Mouse (Mus musculus): ENCODE results near the gene Sprr2a3. TPM values are rescaled to one million over a fixed set of nuclear protein-coding genes. Genes with fewer than 3 reads are reported as not detected.
"Not testable (repeated sequence)": the region's sequence is repeated elsewhere in the genome, so short reads cannot be mapped to it uniquely, and the experiment has no call there.

Gene Sprr2a3
- not detected for total RNA-seq (2022)

DNA sequence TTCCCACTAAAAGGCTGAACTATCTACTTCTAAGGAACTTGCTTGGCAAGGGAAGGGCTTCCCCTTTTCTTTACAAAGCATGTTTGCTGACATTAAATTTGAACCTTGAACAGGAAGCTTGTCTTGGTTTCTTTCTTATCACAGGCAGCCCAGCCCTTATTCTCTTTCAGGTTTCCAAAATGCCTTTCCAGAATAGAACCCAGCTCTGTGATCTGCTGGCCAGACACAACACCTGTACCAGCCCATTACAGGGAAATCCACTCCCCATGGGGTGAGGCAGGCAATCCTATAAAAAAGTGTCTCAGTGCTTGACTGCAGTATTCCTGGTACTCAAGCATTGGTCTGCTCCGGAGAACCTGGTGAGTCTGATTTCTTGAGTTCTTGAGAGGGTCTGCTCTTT lies at the start of gene Sprr2a3:
Gene Sprr2a3 (plus strand): TSS at position 317 of the 400 bp plus-strand sequence.
- DNase-seq (ENCODE audit: low spot score in 2 of 2) = not testable (repeated sequence)

DNA sequence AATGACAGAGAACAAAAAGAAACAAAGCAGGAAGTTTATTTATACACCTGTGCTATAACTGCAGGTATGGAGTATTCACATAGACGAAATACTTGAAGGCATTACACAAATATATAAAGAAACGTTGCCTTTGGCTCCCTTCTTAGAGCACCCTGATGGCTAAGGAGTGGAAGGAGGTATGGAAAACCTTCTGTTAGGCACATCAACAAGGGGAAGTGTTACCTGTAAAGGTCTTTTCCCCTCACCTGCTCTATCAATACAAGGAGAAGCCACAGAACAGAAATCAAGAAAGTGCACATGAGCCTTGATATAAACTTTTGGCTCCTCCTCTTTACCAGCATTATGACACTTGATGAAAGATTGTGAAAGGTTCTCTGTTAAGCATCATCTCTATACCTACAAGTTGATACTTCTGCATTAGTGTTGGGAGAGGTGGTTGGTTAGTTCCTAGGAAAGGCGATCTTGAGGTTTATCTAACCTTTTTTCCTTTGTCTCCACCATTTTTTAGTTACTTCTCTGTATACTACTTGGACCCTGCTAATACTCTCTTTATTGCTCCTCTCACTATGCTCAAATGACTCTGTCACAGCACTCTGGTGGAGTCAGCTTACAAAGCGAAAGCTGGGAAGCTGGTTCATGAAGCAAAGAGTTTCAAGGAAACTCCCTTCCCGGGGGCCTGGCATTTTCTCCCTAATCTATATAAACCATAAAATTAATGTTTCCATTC lies 48.6 kb upstream of the Sprr2a3 start:
- not testable (repeated sequence) for DNase-seq (ENCODE audit: low spot score in 2 of 2)

DNA sequence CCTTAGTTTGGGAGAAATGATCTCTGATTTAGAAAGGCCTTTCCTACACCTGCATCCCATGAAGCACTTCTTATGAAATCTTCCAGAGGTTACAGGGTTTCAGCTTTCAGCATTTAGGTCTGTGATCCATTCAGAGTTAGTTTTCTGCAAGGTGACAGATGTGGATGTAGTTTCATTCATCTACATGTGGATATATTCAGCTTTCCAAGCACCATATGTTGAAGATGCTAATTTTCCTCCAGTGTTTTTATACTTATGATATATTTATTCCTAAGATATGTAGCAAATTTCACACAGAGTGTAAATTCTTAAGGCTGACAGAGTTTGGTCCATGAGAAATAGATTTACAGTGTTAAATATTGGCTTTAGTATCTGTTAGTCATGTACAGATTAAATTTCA lies 46.5 kb upstream of the Sprr2a3 start:
- not testable (repeated sequence) for DNase-seq (ENCODE audit: low spot score in 2 of 2)

DNA sequence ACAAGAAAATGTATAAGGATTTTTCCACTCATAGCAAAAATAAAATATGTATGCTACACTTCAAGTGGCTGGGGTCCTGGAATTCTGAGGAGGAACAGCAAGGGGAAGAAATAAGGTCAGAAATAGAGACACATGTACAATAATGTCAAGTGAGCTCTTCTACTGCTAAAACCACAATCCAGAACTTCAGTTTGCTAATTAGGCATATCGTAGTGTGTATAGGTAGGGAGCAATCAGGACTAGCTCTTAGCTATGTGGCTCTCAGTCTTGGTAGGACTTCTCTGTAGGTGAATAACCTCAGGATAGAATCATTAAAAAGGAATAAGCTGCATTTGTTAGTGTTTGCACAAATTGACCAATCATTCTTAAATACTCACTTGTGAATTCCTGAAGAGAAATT lies 46.0 kb upstream of the Sprr2a3 start:
- DNase-seq (ENCODE audit: low spot score in 2 of 2) = not testable (repeated sequence)

DNA sequence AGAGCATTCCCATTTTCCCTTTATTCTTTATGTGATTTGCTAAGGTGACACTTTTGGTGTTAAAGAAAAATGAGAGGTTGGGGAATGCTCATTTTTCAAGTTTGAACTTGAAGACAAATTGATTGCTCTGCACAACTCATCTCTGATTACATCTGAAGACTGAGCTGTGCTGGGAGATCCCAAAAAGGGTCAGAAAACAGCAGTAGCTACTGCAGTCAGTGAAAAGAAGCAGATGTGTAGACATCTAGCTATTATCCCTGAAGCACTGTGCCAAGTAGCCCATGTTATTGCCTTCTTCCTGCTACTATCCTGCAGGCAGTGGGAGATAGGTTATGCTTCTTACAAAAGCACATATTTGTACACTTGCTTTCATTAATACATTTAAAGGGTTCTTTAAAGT lies 40.4 kb upstream of the Sprr2a3 start:
- not testable (repeated sequence) for DNase-seq (ENCODE audit: low spot score in 2 of 2)

DNA sequence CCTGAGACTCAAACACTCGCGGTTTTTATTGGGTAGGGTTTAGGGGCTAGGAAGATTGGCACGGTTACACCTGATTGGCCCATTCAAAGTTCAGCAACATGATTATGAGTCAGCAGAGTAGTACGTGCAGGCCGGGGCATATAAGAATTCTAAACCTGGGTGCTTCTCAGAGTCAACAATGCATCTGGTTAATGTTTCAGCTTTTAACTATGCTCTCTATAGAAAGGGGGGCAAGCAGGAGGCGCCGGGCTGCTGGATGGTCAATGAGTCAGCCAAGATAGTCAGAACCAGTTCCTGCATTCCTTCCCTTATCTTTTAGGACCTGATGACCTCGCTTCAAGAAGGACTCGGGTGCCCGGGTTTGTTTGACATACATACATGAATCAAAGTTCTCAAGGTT lies 39.0 kb upstream of the Sprr2a3 start:
- DNase-seq (ENCODE audit: low spot score in 2 of 2) = not testable (repeated sequence)

DNA sequence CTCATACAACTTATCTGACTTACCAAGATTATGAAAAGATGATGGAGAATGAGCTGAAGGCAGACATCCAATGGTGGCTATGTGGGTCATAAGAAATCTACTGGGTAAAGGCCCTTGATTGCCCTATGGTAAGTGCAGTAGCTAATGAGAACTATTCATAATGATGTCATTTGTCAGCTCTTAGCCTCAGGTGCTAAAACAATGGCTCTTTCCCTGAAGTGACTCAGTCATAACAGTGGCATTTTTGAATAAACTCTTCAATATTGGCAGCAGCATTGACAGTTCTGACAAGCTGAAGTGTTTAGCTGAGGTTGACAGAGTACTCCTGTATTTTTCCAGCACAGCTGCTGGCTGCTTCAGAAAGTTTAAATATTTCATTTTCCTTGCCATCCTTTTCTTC lies 36.7 kb upstream of the Sprr2a3 start:
- DNase-seq (ENCODE audit: low spot score in 2 of 2) = not testable (repeated sequence)

DNA sequence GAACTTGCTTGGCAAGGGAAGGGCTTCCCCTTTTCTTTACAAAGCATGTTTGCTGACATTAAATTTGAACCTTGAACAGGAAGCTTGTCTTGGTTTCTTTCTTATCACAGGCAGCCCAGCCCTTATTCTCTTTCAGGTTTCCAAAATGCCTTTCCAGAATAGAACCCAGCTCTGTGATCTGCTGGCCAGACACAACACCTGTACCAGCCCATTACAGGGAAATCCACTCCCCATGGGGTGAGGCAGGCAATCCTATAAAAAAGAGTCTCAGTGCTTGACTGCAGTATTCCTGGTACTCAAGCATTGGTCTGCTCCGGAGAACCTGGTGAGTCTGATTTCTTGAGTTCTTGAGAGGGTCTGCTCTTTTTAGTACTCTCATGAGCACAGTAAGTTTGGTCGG lies 34.8 kb upstream of the Sprr2a3 start:
- DNase-seq (ENCODE audit: low spot score in 2 of 2) = not testable (repeated sequence)

DNA sequence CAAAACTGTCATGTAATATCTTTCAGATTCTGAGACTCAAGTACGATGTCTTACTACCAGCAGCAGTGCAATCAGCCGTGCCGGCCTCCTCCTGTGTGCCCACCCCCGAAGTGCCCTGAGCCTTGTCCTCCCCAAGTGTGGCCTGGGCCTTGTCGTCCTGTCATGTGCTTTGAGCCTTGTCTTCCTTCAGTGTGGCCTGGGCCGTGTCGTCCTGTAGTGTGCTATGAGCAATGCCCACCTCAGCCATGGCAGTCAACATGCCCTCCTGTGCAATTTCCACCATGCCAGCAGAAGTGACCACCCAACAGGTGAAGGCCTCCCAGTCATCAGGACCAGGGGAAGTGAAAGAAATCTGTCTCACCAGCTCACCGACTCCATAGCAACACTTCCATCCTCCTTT lies 31.4 kb upstream of the Sprr2a3 start:
- DNase-seq (ENCODE audit: low spot score in 2 of 2) = not testable (repeated sequence)

DNA sequence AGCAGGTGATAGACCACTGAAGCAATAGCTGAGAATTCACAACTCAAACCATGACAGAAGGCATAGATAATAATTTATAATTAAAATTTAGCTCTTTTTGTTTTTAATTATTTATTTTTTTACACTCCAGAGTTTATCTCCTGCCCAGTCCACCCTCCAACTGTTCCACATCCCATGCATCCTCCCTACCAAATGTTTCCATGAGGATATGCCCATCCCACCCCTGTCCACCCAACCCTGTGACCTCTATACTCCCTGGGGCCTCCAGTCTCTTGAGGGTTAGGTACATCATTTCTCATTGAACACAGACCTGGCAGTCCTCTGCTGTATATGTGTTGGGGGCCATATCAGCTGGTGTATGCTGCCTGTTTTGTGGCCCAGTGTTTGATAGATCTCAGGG lies 26.7 kb upstream of the Sprr2a3 start:
- DNase-seq (ENCODE audit: low spot score in 2 of 2) = not testable (repeated sequence)

DNA sequence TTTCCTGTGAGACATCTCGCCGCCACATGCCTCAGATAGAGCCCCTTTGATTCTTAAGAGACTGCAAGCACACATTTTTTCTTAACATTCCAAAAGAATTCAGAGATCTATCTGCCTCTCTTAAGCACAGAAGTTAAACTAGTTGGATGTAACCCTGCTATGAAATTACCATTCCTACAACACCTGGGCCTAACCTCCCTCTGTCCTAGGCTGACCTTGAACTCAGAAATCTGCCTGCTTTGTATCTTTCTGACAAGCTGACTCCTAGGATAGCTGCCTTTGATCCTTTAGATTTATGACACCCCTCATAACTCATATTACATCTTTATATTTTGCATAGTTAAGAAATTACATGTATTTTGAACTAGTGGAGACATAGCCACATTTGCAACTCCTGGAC lies 21.8 kb upstream of the Sprr2a3 start:
- DNase-seq (ENCODE audit: low spot score in 2 of 2) = not testable (repeated sequence)

DNA sequence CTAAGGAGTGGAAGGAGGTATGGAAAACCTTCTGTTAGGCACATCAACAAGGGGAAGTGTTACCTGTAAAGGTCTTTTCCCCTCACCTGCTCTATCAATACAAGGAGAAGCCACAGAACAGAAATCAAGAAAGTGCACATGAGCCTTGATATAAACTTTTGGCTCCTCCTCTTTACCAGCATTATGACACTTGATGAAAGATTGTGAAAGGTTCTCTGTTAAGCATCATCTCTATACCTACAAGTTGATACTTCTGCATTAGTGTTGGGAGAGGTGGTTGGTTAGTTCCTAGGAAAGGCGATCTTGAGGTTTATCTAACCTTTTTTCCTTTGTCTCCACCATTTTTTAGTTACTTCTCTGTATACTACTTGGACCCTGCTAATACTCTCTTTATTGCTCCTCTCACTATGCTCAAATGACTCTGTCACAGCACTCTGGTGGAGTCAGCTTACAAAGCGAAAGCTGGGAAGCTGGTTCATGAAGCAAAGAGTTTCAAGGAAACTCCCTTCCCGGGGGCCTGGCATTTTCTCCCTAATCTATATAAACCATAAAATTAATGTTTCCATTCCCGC lies 13.7 kb upstream of the Sprr2a3 start:
- not testable (repeated sequence) for DNase-seq (ENCODE audit: low spot score in 2 of 2)

DNA sequence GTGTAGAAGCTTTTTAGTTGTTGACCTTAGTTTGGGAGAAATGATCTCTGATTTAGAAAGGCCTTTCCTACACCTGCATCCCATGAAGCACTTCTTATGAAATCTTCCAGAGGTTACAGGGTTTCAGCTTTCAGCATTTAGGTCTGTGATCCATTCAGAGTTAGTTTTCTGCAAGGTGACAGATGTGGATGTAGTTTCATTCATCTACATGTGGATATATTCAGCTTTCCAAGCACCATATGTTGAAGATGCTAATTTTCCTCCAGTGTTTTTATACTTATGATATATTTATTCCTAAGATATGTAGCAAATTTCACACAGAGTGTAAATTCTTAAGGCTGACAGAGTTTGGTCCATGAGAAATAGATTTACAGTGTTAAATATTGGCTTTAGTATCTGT lies 11.7 kb upstream of the Sprr2a3 start:
- DNase-seq (ENCODE audit: low spot score in 2 of 2) = not testable (repeated sequence)

DNA sequence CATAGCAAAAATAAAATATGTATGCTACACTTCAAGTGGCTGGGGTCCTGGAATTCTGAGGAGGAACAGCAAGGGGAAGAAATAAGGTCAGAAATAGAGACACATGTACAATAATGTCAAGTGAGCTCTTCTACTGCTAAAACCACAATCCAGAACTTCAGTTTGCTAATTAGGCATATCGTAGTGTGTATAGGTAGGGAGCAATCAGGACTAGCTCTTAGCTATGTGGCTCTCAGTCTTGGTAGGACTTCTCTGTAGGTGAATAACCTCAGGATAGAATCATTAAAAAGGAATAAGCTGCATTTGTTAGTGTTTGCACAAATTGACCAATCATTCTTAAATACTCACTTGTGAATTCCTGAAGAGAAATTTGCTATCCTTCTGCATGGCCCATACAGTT lies 11.2 kb upstream of the Sprr2a3 start:
- DNase-seq (ENCODE audit: low spot score in 2 of 2) = not testable (repeated sequence)

DNA sequence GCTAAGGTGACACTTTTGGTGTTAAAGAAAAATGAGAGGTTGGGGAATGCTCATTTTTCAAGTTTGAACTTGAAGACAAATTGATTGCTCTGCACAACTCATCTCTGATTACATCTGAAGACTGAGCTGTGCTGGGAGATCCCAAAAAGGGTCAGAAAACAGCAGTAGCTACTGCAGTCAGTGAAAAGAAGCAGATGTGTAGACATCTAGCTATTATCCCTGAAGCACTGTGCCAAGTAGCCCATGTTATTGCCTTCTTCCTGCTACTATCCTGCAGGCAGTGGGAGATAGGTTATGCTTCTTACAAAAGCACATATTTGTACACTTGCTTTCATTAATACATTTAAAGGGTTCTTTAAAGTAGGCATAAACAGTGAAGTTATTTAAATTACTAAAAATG lies 5.6 kb upstream of the Sprr2a3 start:
- DNase-seq (ENCODE audit: low spot score in 2 of 2) = not testable (repeated sequence)

DNA sequence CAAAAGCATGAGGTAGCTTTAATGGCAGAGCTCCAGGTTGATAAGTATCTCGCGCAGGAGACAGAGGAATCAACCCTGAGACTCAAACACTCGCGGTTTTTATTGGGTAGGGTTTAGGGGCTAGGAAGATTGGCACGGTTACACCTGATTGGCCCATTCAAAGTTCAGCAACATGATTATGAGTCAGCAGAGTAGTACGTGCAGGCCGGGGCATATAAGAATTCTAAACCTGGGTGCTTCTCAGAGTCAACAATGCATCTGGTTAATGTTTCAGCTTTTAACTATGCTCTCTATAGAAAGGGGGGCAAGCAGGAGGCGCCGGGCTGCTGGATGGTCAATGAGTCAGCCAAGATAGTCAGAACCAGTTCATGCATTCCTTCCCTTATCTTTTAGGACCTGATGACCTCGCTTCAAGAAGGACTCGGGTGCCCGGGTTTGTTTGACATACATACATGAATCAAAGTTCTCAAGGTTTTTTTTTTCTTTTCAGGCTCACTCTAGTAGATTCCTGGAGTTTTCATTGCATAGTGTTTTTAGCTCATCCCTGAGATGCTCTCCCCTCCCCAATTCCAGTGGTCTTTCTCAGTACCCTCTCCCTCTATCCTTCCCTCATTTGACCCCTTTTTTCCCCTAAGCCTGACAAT lies 4.1 kb upstream of the Sprr2a3 start:
- DNase-seq (ENCODE audit: low spot score in 2 of 2) = not testable (repeated sequence)

DNA sequence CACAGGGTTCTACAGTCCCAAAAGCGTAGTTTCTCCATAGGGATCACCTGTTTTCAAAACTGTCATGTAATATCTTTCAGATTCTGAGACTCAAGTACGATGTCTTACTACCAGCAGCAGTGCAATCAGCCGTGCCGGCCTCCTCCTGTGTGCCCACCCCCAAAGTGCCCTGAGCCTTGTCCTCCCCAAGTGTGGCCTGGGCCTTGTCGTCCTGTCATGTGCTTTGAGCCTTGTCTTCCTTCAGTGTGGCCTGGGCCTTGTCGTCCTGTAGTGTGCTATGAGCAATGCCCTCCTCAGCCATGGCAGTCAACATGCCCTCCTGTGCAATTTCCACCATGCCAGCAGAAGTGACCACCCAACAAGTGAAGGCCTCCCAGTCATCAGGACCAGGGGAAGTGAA lies 3.3 kb downstream of the Sprr2a3 start:
- DNase-seq (ENCODE audit: low spot score in 2 of 2) = not testable (repeated sequence)

DNA sequence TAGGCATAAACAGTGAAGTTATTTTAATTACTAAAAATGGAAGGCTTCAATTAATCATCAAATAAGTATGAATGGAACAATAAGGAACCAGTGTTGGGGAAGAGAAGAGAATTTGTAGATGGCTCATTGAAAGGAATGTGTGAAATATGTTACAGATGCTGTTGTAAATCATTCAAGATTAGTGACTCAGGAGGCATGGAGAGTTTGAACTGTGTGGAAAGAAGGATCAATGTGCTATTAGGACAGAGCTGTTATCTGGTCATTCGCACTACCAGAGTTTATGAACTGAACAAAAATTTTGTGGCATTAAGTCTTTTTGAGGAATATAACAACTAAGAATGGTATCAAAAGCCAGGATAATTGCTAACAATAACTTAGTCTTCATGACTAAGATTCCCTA lies 22.2 kb downstream of the Sprr2a3 start:
- no peak for DNase-seq (ENCODE audit: low spot score in 2 of 2)

DNA sequence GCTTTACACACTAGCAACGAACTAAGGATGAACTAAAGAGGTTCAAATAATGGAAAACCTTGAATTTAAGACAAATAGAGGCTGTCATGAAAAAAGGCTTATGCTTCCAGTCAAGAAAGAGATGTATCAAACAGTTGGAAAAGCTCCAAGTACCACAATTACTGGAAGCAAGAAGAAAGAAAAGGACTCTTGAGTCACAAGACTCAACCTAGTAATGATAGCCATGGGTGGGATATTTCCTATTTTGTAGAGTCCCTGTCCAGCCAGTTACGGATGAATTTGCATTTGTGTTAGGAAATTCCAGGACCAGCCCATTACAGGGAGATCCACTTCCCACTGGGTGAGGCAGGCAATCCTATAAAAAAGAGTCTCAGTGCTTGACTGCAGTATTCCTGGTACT lies 31.1 kb downstream of the Sprr2a3 start, which contains the start of gene Sprr2b:
Gene Sprr2b (plus strand): TSS at position 301 of the 400 bp plus-strand sequence.
- no peak for DNase-seq (ENCODE audit: low spot score in 2 of 2)

DNA sequence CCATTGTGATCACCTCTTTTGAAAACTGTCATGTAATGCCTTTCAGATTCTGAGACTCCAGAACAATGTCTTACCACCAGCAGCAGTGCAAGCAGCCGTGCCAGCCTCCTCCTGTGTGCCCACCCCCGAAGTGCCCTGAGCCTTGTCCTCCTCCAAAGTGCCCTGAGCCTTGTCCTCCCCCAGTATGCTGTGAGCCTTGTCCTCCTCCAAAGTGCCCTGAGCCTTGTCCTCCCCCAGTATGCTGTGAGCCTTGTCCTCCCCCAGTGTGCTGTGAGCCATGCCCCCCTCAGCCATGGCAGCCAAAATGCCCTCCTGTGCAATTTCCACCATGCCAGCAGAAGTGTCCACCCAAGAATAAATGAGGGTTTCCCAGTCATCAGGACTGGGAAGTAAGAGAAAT lies 32.2 kb downstream of the Sprr2a3 start:
- DNase-seq (ENCODE audit: low spot score in 2 of 2) = no peak

DNA sequence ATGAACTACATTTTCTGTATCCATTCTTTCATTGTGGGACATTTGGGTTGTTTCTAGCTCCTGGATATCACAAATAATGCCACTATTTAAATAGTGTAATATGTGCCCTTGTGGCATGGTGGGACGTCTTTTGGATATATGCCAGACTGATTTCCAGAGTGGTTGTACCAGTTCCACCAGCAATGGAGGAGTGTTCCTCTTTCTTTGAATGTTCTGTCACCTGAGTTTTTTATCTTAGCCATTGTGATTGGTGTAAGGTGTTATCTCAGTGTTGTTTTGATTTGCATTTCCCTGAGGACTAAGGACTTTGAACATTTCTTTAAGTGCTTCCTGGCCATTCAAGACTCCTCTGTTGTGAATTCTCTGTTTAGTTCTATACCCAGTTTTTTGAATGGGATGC lies 51.1 kb downstream of the Sprr2a3 start:
- DNase-seq (ENCODE audit: low spot score in 2 of 2) = no peak

DNA sequence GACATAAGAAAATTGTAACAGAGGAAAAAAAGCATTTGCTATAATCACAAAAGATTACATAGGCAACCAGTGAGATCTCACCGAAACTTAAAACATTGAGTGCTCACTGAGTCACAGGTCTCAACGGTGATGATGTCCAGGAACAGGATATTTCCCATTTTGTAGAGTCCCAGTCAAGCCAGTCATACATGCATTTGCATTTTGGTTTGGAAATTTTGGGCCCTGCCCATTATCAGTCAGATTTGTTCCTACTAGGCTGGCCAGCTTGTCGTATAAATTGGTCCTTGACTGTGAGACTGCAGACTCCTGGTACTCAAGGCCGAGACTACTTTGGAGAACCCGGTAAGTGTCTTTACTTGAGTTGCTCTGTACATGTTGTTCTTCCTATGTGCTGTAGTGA lies 53.6 kb downstream of the Sprr2a3 start, which contains the start of gene Sprr2d:
Gene Sprr2d (plus strand): TSS at position 301 of the 400 bp plus-strand sequence.
- DNase-seq (ENCODE audit: low spot score in 2 of 2) = no peak

Data from gastrocnemius, adult 8-10 months (tissue).